Mouse (Mus musculus): ENCODE results near the gene Nme1. TPM values are rescaled to one million over a fixed set of nuclear protein-coding genes. Genes with fewer than 3 reads are reported as not detected.
A peak's percentile ranks its signal among the peaks of the same experiment; 100 is the strongest.

Gene Nme1
- polyA plus RNA-seq, 1 experiment from 2014 or later, result 46.6 TPM

DNA sequence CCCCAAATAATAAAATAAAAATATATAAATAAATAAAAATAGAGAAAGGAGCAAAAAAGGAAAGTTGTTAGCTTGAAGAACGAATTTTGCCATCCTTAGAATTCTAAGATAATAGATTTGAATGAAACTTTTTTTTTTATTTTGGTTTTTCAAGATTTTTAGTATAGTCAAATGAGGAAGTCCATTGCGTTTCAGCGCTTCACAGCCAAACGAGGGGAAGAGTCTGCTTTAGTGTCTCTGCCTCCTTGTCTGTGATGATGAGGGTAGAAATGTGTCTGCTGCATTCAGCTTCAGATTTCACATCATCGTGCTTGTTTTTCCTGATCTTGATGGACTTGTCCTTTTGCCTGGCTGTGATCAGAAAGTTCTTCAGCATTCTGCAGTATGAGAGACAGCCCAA, 16.9 kb upstream of the Nme1 start:
- H3K79me2 ChIP-seq (ENCODE audit: inconsistent target), result no peaks in the 10 kb centered on the region
- 46% methylated on average over 5 of the region's 5 CpGs for WGBS (ENCODE audit: missing documents)
- H3K36me3 ChIP-seq (ENCODE audit: inconsistent target), result no peaks in the 10 kb centered on the region
- no peak overlapping the region for H3K4me3 ChIP-seq (ENCODE audit: inconsistent target)
- H3K27ac ChIP-seq, result no peak overlapping the region

DNA sequence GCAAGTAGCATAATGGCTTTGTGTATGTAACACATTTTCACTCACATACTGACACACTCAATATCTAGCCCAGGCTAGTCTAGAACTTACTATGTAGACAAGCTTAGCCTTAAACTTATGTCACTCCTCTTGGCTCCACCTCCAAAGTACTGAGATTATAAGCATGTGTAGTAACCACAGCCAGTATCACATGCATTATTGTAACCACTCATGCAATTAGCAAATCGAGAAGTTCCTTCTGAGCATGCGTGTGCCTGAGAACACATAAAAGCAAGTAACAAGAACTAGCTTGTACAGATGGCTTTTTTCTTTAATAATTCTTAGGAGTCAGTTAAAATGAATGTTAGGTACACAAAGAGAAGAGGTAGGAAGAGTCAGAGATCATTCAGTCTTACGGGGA, 16.3 kb upstream of the Nme1 start:
- 78% methylated on average over 3 of the region's 3 CpGs for WGBS (ENCODE audit: missing documents)
- H3K4me3 ChIP-seq (ENCODE audit: inconsistent target), result no peak overlapping the region
- no peaks in the 10 kb centered on the region for H3K79me2 ChIP-seq (ENCODE audit: inconsistent target)
- H3K27ac ChIP-seq, result no peak overlapping the region
- H3K36me3 ChIP-seq (ENCODE audit: inconsistent target), result no peaks in the 10 kb centered on the region

DNA sequence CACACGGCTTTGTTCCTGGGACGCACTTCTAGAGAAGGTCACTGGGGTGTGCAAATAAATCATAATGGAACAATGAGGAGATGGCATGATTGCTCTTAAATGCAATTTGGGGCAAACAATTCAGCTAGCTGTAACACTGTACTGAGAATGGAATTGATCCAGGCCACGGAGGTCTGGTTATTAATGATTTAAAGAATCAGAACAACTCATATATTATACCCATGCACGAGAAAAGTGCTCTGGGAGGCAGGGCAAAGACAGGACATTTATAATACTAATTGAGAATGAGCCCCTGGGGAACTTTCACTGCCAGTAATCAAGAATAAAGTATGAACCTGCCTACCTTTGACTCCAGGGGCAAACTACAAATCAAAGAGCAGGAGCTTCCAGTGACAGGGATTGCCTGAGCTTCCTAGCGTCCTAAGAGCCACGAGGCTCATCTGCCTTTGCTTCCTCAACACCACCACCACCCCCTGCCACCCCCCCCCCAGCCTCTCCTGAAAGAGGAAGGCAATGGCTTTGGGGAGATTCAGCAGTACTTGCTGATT, 11.3 kb upstream of the Nme1 start:
- no peaks in the 10 kb centered on the region for H3K79me2 ChIP-seq (ENCODE audit: inconsistent target)
- H3K27ac ChIP-seq, result no peak overlapping the region
- no peaks in the 10 kb centered on the region for H3K36me3 ChIP-seq (ENCODE audit: inconsistent target)
- no peak overlapping the region for H3K4me3 ChIP-seq (ENCODE audit: inconsistent target)
- WGBS (ENCODE audit: missing documents), result 64% methylated on average over 6 of the region's 6 CpGs

DNA sequence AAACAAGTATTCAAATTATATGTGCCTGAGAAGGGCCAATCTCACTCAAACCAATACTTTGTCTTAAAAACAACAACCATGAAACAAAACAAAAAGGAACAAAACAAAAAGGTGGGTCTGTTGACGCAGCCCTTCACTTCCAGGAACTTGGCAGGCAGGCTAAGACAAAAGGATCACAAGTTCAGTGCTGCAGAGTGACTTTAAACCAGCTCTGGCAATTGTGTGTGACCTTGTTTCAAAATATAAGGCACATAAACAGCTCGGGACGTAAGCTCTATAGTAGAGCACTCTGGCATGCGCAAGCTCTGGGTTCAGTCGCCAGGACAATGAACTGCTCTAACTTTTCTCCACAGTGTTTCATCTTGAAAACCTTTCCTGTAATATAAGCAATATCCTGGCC, 4.6 kb upstream of the Nme1 start:
- Histone ChIP-seq H3K27ac (no peak overlapping the region), H3K36me3 (ENCODE audit: inconsistent target) (no peaks in the 10 kb centered on the region), H3K79me2 (ENCODE audit: inconsistent target) (peaks cover 2% of the 10 kb centered on the region), H3K4me3 (ENCODE audit: inconsistent target) (no peak overlapping the region)
- WGBS (ENCODE audit: missing documents), result 93% methylated on average over 5 of the region's 5 CpGs

DNA sequence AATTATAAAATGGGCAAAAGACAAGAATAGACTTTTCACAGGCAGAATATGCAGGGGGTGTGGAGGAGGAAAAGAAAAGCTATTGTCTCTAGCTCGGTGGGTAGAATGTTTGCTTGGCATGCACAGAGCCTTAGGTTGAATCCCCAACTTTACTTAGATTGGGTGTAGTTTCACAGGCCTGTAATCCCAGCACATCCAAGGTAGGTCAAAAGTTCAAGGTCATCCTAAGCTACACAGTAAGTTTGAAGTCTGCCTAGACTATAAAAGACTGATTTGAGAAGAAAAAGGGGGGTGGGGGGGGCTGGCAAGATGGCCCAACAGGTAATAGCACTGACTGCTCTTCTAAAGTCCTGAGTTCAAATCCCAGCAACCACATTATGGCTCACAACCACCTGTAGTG, 1.5 kb upstream of the Nme1 start:
- Histone ChIP-seq H3K4me3 (ENCODE audit: inconsistent target) (no peak overlapping the region), H3K36me3 (ENCODE audit: inconsistent target) (0 out of 2 replicates have a peak, but pooled peaks cover 5% of the 10 kb centered on the region), H3K27ac (no peak overlapping the region), H3K79me2 (ENCODE audit: inconsistent target) (peaks cover 33% of the 10 kb centered on the region)
- WGBS (ENCODE audit: missing documents), result 100% methylated on average over 1 of the region's 1 CpGs

DNA sequence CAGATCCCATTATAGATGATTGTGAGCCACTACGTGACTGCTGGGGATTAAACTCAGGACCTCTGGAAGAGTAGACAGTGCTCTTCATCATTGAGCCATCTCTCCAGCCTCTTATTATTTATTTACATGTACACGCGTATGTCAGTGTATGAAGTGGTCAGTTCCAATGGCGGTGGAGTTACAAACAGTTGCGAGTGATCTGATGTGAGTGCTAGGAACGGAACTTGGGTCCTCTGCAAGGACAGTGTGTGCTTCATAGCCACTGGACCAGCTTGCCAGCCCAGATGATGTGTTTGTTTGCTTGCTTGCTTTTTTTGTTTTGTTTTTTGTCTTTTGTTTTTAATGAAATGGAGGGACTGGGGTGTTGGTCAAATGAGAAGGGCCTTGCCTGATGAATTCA, 850 bp upstream of the Nme1 start:
- Histone ChIP-seq H3K4me3 (ENCODE audit: inconsistent target) (no peak overlapping the region), H3K36me3 (ENCODE audit: inconsistent target) (0 out of 2 replicates have a peak, but pooled peaks cover 7% of the 10 kb centered on the region), H3K79me2 (ENCODE audit: inconsistent target) (peaks cover 39% of the 10 kb centered on the region), H3K27ac (peak overlapping the region; percentile 47; the same call in 1 of the 2 replicates)
- 98% methylated on average over 6 of the region's 6 CpGs for WGBS (ENCODE audit: missing documents)

DNA sequence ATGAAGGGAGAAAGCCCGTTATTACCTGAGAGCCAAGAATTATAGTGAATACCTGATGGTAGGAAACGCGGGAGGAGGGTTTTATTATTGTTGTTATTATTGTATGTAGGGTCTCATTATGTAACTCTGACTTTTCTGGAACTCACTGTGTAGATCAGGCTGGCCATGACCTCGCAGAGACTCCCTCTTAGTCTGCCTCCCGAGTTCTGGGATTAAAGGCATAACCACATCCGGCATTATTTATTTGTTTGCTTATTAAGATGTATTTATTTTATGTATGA, 467 bp upstream of the Nme1 start:
- 41% methylated on average over 6 of the region's 6 CpGs for WGBS (ENCODE audit: missing documents)
- H3K27ac ChIP-seq, result peak overlapping the region; percentile 47
- H3K4me3 ChIP-seq (ENCODE audit: inconsistent target), result peak overlapping the region; percentile 98; the same call in 1 of the 2 replicates
- peaks cover 43% of the 10 kb centered on the region for H3K79me2 ChIP-seq (ENCODE audit: inconsistent target)
- 0 out of 2 replicates have a peak, but pooled peaks cover 7% of the 10 kb centered on the region for H3K36me3 ChIP-seq (ENCODE audit: inconsistent target)

DNA sequence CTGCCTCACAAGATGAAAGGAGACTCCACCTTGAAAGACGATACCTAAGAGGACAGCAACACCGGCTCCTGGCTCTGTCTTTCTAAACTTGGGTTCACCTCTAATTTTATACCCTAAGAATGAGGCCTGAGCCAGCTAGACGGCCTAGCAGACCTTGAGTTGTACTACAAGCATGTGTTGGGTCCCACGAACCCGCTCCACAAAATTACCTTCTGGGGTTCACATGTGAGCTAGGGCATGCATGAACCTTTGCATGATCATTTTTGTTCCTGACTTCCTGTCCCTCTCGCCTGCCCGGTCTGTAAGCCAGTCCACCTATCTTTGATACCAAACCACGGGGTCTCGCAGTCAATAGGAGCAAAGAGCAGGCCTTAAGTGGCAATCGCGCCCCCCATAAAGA, 940 bp downstream of the Nme1 start:
- Histone ChIP-seq H3K4me3 (ENCODE audit: inconsistent target) (peak overlapping the region; percentile 98), H3K27ac (peak overlapping the region; percentile 72), H3K79me2 (ENCODE audit: inconsistent target) (peaks cover 44% of the 10 kb centered on the region), H3K36me3 (ENCODE audit: inconsistent target) (0 out of 2 replicates have a peak, but pooled peaks cover 7% of the 10 kb centered on the region)
- 5% methylated on average over 11 of the region's 11 CpGs for WGBS (ENCODE audit: missing documents)

DNA sequence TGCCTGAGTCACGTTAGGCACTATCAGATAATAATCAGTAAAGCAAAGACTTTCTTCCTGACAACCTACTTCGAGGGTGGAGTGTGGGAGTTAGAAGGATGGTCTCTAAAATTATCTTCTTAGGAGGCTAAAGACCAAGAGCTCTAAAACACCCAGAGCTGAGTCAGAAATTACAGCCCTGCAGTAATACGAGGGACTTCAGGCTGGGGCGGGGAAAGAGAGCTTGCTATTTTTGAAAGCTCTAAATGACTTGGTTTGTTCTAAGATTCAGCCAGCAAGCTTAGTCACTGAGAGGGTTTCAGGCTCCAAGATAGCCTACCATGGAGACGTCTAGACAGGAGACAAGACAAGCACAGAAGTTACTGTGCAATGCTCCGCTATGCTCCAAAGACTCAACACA, 2.9 kb downstream of the Nme1 start:
- H3K27ac ChIP-seq, result no peak overlapping the region
- 97% methylated on average over 6 of the region's 6 CpGs for WGBS (ENCODE audit: missing documents)
- H3K4me3 ChIP-seq (ENCODE audit: inconsistent target), result no peak overlapping the region
- peaks cover 12% of the 10 kb centered on the region; the same call in 1 of the 2 replicates for H3K36me3 ChIP-seq (ENCODE audit: inconsistent target)
- H3K79me2 ChIP-seq (ENCODE audit: inconsistent target), result peaks cover 44% of the 10 kb centered on the region

DNA sequence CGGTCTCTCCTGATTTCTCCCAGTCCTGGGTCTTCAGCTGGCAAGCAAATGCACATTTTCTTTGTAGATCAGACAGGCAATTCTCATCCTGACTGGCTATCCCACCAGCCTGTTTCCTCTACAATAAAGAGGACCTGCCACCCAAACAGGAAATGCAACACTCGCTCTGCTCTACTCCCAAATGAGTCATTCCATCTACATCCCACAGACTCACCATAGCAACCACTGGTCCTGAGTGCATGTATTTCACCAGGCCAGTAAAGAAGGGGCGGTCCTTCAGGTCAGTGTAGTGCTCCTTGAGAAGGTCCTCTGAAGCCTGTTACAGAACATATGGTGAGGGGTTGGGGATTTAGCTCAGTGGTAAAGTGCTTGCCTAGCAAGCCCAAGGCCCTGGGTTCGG, 5.3 kb downstream of the Nme1 start:
- Histone ChIP-seq H3K79me2 (ENCODE audit: inconsistent target) (peaks cover 43% of the 10 kb centered on the region), H3K36me3 (ENCODE audit: inconsistent target) (peaks cover 28% of the 10 kb centered on the region; the same call in 1 of the 2 replicates), H3K27ac (no peak overlapping the region), H3K4me3 (ENCODE audit: inconsistent target) (no peak overlapping the region)
- WGBS (ENCODE audit: missing documents), result 59% methylated on average over 3 of the region's 4 CpGs

DNA sequence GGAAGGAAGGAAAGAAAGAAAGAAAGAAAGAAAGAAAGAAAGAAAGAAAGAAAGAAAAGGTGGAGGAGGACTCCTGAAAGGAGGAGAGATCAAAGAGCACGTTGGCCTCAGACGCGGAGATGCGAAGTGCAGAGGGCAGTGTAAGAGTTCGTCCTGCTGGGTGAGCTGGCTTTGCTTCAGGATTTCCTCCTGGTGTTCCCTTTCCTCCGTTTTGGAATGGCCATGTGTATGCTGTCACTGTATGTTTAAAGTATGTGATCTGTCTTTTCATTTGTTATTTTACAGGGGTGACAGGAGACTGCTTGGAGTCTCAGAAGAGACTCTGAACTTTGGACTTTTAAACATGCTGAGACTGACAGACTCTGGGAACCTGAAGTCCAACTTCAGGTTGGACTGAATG, 6.8 kb downstream of the Nme1 start:
- no peak overlapping the region for H3K27ac ChIP-seq
- H3K4me3 ChIP-seq (ENCODE audit: inconsistent target), result no peak overlapping the region
- H3K79me2 ChIP-seq (ENCODE audit: inconsistent target), result peaks cover 27% of the 10 kb centered on the region
- peaks cover 28% of the 10 kb centered on the region; the same call in 1 of the 2 replicates for H3K36me3 ChIP-seq (ENCODE audit: inconsistent target)
- WGBS (ENCODE audit: missing documents), result 91% methylated on average over 6 of the region's 6 CpGs

DNA sequence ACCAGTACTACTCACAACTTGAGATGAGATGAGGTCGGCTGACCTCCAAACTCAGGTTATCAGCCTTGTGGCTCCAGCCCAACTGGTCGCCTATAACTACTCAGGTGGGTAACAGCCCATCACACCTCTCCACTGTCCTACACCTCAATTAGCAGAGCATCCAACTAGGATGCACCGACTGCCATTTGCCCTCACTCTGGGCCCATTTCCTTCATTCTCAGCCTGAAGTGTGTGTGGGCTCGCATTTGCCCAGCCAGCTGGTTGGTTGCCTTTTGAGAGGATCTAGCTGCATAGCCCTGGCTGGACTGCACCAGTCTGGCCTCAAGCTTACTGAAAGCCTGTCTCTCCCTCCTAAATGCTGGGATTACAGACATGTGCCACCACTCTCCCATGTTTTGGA, 10.6 kb downstream of the Nme1 start:
- Histone ChIP-seq H3K27ac (no peak overlapping the region), H3K4me3 (ENCODE audit: inconsistent target) (no peak overlapping the region), H3K79me2 (ENCODE audit: inconsistent target) (peaks cover 26% of the 10 kb centered on the region), H3K36me3 (ENCODE audit: inconsistent target) (peaks cover 21% of the 10 kb centered on the region; the same call in 1 of the 2 replicates)
- 86% methylated on average over 4 of the region's 4 CpGs for WGBS (ENCODE audit: missing documents)

DNA sequence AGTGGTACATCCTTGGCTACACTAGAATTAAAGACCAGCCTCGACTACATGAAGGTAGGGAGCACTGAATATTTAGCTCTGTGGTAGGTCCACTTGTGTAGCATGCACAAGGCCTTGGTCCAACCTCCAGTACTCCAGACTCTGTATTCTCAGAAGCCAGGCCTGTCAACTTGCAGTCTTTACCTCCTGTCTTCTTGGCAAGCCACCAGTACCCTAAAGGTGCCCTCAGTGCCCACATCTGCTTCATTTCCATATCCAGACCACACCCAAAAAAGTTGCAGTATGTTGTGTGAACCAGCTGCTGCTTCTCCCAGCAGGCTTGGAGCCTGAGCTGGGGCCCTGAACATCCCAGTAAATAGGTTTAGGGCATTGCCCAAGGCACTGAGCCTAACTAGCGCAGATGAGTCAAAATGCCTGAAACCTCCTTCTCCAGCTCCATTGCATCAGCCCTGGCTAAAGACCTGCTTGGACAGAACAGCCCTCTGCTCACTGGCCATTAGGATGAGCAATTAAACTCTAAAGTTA, 11.2 kb downstream of the Nme1 start:
- 91% methylated on average over 2 of the region's 2 CpGs for WGBS (ENCODE audit: missing documents)
- Histone ChIP-seq H3K79me2 (ENCODE audit: inconsistent target) (peaks cover 33% of the 10 kb centered on the region), H3K36me3 (ENCODE audit: inconsistent target) (peaks cover 21% of the 10 kb centered on the region; the same call in 1 of the 2 replicates), H3K27ac (peak overlapping the region; percentile 88; the same call in 1 of the 2 replicates), H3K4me3 (ENCODE audit: inconsistent target) (no peak overlapping the region)

DNA sequence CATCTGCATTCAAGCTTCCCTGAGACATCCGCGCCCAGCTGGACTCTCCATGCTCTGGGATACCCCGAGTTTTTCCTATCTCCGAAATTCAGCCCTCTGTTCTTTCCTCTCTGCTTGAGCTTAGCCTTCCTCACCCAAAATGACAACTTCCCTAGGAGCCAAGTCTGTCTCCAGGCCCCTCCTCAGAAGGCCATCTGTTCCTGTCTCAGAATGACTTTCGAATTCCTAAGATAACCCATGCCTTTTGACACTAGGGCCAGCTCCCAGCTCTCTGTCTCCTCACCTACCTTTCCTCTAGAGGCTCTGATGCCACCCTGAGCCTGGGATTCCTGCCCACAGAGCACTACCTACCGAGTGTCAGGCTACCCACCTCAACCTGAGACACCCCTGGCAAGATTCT, 12.2 kb downstream of the Nme1 start, which contains the start of gene Nme2:
TSS of gene Nme2 (minus strand) at position 101 of the 400 bp plus-strand sequence.
- peaks cover 36% of the 10 kb centered on the region for H3K79me2 ChIP-seq (ENCODE audit: inconsistent target)
- peak within 1 kb of the TSS; percentile 88 for H3K27ac ChIP-seq
- peaks cover 21% of the 10 kb centered on the region; the same call in 1 of the 2 replicates for H3K36me3 ChIP-seq (ENCODE audit: inconsistent target)
- WGBS (ENCODE audit: missing documents), result 0% methylated on average over 6 of the region's 6 CpGs
- H3K4me3 ChIP-seq (ENCODE audit: inconsistent target), result peak within 1 kb of the TSS; percentile 87

DNA sequence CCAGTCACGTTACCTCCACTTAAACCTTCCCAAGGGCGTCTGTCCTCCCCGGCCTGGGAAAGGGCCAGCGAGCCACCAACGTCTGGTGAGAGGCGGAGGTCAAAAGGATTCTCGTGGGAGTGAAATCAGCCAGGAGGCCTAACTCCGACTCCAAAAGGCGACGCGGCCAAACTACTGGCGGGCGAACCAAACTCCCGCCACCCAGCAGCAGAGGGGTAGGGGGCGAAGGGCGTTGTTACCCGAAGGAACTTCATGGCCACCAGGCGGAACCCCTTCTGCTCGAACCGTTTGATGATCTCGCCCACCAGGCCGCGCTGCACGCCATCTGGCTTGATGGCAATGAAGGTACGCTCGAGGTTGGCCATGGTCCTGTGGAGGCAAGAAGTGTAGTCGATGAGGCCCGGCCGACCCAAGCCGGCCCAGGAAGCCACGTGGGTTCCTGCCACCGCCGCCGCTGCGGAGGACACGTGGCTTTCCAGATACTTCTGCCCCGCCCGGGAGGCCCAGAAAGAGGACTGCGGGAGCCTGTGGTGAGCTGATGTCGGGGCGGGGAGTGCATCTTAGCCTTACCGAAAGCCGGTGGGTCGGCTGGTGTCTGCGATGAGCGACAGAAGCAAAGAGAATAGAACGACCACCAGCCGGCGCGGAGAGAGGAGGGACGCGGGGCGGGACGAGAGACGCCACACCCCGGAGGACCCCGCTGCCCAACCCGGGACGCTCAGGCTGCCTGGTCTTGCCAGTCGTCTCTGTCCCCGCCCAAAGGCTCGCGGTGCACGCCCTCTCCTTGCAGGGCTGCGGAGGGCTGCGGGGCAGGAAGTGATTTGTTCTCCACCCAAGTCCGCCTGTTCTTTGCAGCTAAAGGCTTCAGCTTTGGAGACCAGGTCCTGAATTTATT, 12.8 kb downstream of the Nme1 start:
- peak overlapping the region; percentile 87 for H3K4me3 ChIP-seq (ENCODE audit: inconsistent target)
- under 1% methylated on average over 60 of the region's 67 CpGs for WGBS (ENCODE audit: missing documents)
- H3K27ac ChIP-seq, result peak overlapping the region; percentile 88
- peaks cover 23% of the 10 kb centered on the region; the same call in 1 of the 2 replicates for H3K36me3 ChIP-seq (ENCODE audit: inconsistent target)
- H3K79me2 ChIP-seq (ENCODE audit: inconsistent target), result peaks cover 36% of the 10 kb centered on the region

Measured in macrophage (primary cell).